Mouse (Mus musculus): Measurements from ENCODE around the gene Gtf3c5. TPM values are rescaled to one million over a fixed set of nuclear protein-coding genes. Genes with fewer than 3 reads are reported as not detected.

Gtf3c5 gene
- polyA plus RNA-seq, 1 experiment: 20.7 TPM

GRCm38 (mm10) chr2:28620522-28620921 lies 37.0 kb upstream of the Gtf3c5 start:
- Histone ChIP-seq H3K27ac (ENCODE audit: insufficient read depth, low read length) (no peak overlapping the region), H3K4me1 (ENCODE audit: control insufficient read depth, insufficient read depth, low read length) (no peaks in the 10 kb centered on the region), H3K4me3 (ENCODE audit: insufficient read depth, low read length) (no peak overlapping the region)
- TF ChIP-seq POLR2A (IDR thresholded peaks at IDR 0.05; ENCODE audit: extremely low read depth, insufficient read depth, low read length) (no peak), CTCF (IDR thresholded peaks at IDR 0.05; ENCODE audit: extremely low read depth, insufficient read depth, low read length) (no peak)

GRCm38 (mm10) chr2:28619369-28619768 lies 35.8 kb upstream of the Gtf3c5 start:
- TF ChIP-seq POLR2A (IDR thresholded peaks at IDR 0.05; ENCODE audit: extremely low read depth, insufficient read depth, low read length) (no peak), CTCF (IDR thresholded peaks at IDR 0.05; ENCODE audit: extremely low read depth, insufficient read depth, low read length) (no peak)
- Histone ChIP-seq H3K27ac (ENCODE audit: insufficient read depth, low read length) (no peak overlapping the region), H3K4me1 (ENCODE audit: control insufficient read depth, insufficient read depth, low read length) (no peaks in the 10 kb centered on the region), H3K4me3 (ENCODE audit: insufficient read depth, low read length) (no peak overlapping the region)

DNA sequence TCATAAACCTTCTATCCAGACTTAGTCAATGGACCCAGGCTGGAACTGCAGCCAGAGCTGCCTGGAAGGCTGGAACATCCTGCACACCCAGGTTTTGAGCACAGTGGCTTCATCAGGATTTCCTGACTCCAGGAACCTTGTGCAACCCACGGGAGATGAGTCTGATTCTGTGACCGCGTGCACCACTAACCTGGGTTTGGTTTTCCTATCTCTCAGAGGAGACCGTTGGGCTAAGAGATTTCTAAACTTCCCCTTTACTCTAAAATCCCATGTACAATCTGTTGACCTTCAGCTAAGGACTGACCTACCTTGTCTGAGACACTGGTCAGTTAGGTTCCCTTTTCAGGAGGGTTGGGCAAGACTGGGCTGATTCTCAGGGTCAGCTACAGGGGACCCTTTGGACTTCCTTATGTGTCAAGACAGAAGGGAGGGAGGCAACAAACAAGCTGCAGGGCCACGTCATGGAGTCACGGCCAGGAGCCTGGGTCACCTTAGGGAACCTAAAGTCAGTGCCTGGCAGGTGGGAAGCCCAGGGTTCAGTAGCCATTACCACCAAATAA lies 35.3 kb upstream of the Gtf3c5 start:
- H3K4me3 ChIP-seq (ENCODE audit: insufficient read depth, low read length): no peak overlapping the region

DNA sequence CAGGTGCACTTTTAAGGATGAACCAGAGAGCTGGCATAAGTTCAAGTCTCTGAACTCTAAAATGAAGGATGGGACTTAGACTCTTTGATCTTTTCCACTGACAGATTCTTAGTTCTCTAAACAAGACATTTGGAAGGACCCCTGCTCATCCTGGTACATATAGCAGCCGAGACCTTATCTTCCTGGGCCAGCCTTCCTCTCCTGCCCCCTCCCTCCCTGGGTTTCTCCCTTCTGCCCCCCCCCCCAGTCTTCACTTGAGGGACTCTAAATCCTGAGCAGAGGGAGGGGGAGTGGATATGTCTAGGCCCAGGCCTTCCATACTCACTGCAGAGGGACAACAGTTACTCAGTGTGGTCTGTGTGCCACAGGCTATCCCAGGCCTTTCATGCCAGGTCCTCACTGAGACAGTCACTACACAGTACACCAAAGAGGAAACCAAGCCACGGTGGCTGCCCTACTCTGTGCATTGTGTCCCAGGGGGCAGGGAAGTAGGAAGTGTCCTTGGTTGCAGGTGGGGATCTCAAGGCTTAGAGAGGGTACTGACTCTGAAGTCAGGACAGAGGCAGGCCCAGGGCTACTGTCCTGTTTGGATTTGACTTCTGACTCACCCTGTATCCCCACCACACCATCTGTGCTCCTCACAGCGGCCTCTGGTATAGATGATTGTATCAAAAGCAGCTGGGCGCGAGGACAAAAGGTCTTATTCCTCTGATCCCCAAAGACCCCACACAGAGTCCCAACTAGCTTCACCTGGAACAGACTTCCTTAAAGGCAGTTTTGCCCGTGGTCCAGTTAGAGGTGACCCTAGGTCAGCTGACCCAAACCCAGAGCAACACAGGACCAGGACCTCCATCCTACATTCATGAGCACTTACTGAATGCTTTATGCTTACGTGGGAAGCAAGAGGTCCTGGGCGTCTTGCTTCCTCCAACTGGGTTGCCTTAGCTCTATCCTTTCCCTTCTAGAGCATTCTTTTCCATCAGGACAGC lies 34.2 kb upstream of the Gtf3c5 start:
- Histone ChIP-seq H3K4me3 (ENCODE audit: insufficient read depth, low read length) (no peak overlapping the region), H3K27ac (ENCODE audit: insufficient read depth, low read length) (no peak overlapping the region), H3K4me1 (ENCODE audit: control insufficient read depth, insufficient read depth, low read length) (no peaks in the 10 kb centered on the region)
- no peak for TF ChIP-seq POLR2A (IDR thresholded peaks at IDR 0.05; ENCODE audit: extremely low read depth, insufficient read depth, low read length)
- no peak for TF ChIP-seq CTCF (IDR thresholded peaks at IDR 0.05; ENCODE audit: extremely low read depth, insufficient read depth, low read length)

More for the DNA sequence above, 35.3 kb upstream of the Gtf3c5 start:
- no peaks in the 10 kb centered on the region for H3K4me1 ChIP-seq (ENCODE audit: control insufficient read depth, insufficient read depth, low read length)
- no peak for TF ChIP-seq POLR2A (IDR thresholded peaks at IDR 0.05; ENCODE audit: extremely low read depth, insufficient read depth, low read length)
- TF ChIP-seq CTCF (IDR thresholded peaks at IDR 0.05; ENCODE audit: extremely low read depth, insufficient read depth, low read length): no peak
- no peak overlapping the region for H3K27ac ChIP-seq (ENCODE audit: insufficient read depth, low read length)

DNA sequence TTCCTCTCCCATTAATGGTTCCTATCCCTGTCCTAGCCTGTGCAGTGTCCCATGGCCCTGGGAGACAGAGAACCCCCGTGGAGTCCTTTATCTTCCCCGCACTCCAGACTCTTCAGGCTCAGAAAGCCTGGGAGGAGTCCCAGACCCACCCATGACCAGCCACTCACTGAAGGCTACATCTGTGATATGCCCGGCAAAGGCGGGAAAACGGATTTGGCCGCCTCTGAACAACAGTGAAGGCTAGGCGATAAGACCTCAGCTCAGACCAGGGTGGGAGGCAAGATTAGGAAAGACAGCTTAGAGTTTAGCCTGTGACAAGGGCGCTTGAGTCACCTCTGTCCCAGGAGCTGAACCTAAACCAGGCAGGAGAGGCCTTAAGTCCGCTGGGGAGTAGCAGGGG lies 33.3 kb upstream of the Gtf3c5 start:
- Histone ChIP-seq H3K27ac (ENCODE audit: insufficient read depth, low read length) (no peak overlapping the region), H3K4me3 (ENCODE audit: insufficient read depth, low read length) (no peak overlapping the region), H3K4me1 (ENCODE audit: control insufficient read depth, insufficient read depth, low read length) (no peaks in the 10 kb centered on the region)
- TF ChIP-seq CTCF (IDR thresholded peaks at IDR 0.05; ENCODE audit: extremely low read depth, insufficient read depth, low read length): no peak
- TF ChIP-seq POLR2A (IDR thresholded peaks at IDR 0.05; ENCODE audit: extremely low read depth, insufficient read depth, low read length): no peak

DNA sequence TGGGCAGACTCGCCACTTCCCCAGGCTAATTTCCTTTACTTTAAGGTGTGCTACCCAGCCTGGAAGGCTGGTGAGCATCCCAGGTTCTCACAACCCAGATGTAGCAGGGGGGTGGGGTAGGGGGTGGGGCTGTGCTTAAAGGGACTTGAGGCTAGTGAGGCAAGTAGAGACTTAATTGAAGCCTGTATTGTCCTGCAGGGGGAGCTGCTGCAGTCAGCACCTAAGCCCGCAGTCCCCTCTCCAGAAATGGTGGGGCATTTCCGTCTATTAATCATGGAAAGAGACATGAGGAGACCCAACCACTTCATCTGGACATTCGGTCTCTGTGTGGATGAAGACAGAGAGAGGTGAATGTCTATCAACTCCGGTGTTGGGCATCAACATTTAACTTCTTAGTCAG lies 32.8 kb upstream of the Gtf3c5 start:
- Histone ChIP-seq H3K4me3 (ENCODE audit: insufficient read depth, low read length) (no peak overlapping the region), H3K27ac (ENCODE audit: insufficient read depth, low read length) (no peak overlapping the region), H3K4me1 (ENCODE audit: control insufficient read depth, insufficient read depth, low read length) (no peaks in the 10 kb centered on the region)
- TF ChIP-seq POLR2A (IDR thresholded peaks at IDR 0.05; ENCODE audit: extremely low read depth, insufficient read depth, low read length) (no peak), CTCF (IDR thresholded peaks at IDR 0.05; ENCODE audit: extremely low read depth, insufficient read depth, low read length) (no peak)

- no peak overlapping the region for H3K27ac ChIP-seq (ENCODE audit: insufficient read depth, low read length)
- TF ChIP-seq POLR2A (IDR thresholded peaks at IDR 0.05; ENCODE audit: extremely low read depth, insufficient read depth, low read length) (no peak), CTCF (IDR thresholded peaks at IDR 0.05; ENCODE audit: extremely low read depth, insufficient read depth, low read length) (no peak)
- no peaks in the 10 kb centered on the region for H3K4me1 ChIP-seq (ENCODE audit: control insufficient read depth, insufficient read depth, low read length)
- H3K4me3 ChIP-seq (ENCODE audit: insufficient read depth, low read length): no peak overlapping the region
These were observed 30.0 kb upstream of the Gtf3c5 start for GRCm38 (mm10) chr2:28613599-28613998.

GRCm38 (mm10) chr2:28612436-28613063 lies 29.0 kb upstream of the Gtf3c5 start:
- no peak for TF ChIP-seq CTCF (IDR thresholded peaks at IDR 0.05; ENCODE audit: extremely low read depth, insufficient read depth, low read length)
- TF ChIP-seq POLR2A (IDR thresholded peaks at IDR 0.05; ENCODE audit: extremely low read depth, insufficient read depth, low read length): no peak
- no peak overlapping the region for H3K4me3 ChIP-seq (ENCODE audit: insufficient read depth, low read length)

GRCm38 (mm10) chr2:28611407-28611787 lies 27.8 kb upstream of the Gtf3c5 start:
- Histone ChIP-seq H3K4me3 (ENCODE audit: insufficient read depth, low read length) (no peak overlapping the region), H3K4me1 (ENCODE audit: control insufficient read depth, insufficient read depth, low read length) (no peaks in the 10 kb centered on the region), H3K27ac (ENCODE audit: insufficient read depth, low read length) (no peak overlapping the region)
- TF ChIP-seq POLR2A (IDR thresholded peaks at IDR 0.05; ENCODE audit: extremely low read depth, insufficient read depth, low read length): no peak
- TF ChIP-seq CTCF (IDR thresholded peaks at IDR 0.05; ENCODE audit: extremely low read depth, insufficient read depth, low read length): no peak

More at GRCm38 (mm10) chr2:28612436-28613063, 29.0 kb upstream of the Gtf3c5 start:
- H3K4me1 ChIP-seq (ENCODE audit: control insufficient read depth, insufficient read depth, low read length): no peaks in the 10 kb centered on the region
- no peak overlapping the region for H3K27ac ChIP-seq (ENCODE audit: insufficient read depth, low read length)
